Mouse (Mus musculus) stomach, postnatal 0 days (tissue): ENCODE data around the gene Fubp3.

ENCODE experiments used
- CTCF ChIP-seq: IDR thresholded peaks from 2 replicates; pipeline ENCODE4 v1.5.1; 2016; ENCODE audit warnings: antibody characterized with exemption, low read depth, mild to moderate bottlenecking, moderate library complexity
- EP300 ChIP-seq: optimal IDR thresholded peaks from 2 replicates; pipeline ENCODE3; 2016; ENCODE audit warnings: antibody characterized with exemption

GRCm38 (mm10) chr2:31633531-31633930 is 61.1 kb downstream of the Fubp3 start:
- TF ChIP-seq EP300 (no peak), CTCF (no peak)
